Mouse (Mus musculus) spleen, postnatal 10 days (tissue): ENCODE data around the gene Calr4.

Experiments used
- DNase-seq, 2 experiments: peaks; one replicate each; pipeline ENCODE4 v3.0.0; 2021 to 2022; ENCODE audit warnings: low spot score in 2 of 2

Calr4 gene

DNA sequence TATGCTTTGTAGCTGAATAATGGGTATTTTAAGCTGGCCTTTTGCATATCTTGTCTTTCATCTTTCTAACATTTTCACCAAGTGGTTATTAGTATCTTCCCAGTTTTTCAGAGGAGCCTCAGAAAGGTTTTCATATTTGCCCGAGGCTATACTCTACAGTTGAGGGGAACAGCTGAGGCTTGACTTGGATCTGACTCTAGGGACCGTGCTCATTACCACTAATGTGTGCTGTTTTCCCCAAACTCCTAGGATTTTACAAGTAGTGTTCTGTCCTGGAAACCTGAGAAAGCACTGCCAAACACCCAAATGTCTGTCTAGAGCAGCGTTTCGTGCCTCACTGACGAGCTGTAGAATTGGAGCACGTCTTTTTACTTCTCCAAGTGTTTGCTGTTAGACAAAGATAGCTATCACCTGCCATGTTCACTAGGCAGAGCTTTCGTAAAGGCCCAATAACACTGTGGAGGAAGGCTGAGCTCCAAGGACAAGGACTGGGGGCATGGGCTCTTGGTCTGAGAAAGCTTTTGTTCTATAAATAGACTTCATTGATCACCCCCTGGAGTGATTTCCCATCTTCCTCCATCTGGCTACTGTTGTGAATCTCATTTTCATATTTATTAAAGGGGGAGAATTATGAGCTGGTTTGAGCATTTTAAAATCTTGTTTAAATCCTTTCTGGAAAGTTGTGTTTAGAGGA lies 2.0 kb downstream of the Calr4 start:
- DNase-seq: no peak

GRCm38 (mm10) chr4:109238428-109239268 lies 4.4 kb downstream of the Calr4 start:
- DNase-seq: no peak

GRCm38 (mm10) chr4:109241221-109241620 lies 6.9 kb downstream of the Calr4 start:
- DNase-seq: no peak

DNA sequence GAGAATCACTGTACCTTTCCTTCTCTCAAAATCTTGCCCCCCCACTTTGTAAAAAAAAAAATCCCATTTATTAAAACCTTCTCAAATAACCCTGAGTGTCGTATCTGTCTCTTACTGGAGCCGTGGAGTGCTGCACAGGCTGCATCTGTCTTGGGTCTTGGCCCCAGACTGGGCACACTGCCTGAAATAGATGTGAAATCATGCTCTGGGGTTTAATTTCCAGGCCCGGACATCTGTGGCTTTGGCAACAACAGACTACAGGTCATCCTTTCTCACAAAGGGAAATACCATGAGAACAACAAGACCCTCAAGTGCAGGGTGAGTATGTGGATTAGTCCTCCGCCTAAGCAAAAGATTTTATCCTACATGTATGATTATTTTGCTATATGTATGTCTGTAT lies 7.6 kb downstream of the Calr4 start:
- DNase-seq: no peak

DNA sequence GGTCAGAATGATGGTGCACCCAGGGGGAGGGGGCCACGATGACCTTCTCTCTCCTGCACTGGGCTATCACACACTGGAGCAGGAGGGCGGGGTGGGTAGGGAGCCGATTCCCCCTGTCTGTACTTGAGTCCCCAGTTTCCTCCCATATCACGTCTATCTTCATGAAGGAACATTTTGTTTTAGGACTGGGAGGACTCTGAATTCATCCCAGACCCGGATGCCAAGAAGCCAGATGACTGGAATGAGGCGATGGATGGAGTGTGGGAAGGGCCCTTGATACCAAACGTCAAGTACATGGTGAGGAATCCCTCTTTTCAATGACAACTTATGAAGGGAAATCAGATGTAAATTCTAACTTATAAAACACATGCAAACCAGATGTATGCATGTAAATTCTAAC lies 10.2 kb downstream of the Calr4 start:
- DNase-seq: no peak

DNA sequence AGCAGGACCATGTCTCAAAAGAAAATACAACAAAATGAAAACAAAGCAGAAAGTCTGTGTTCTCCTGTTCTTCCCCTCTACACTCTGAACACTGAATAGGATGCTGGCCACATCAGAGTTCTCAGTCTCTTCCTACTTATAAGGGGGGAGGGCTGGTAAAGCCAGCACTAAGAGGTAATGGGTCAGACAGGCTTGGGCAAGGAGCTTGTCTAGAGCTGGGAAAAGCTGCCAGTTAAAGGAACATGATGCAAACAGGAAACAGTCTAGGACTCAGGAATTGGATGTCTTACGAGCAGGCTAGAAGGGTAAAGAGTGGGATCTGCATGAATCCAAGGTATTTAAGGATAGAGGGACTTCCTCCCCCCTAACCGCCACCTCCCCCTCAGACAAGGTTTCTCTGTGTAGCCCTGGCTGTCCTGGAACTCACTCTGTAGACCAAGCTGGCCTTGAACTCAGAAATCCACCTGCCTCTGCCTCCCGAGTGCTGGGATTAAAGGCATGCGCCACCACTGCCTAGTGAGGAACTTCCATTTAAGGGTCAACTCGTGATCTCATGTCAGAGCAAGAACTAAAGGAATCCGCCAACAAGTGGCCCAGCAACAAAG lies 10.8 kb downstream of the Calr4 start:
- DNase-seq: no peak

DNA sequence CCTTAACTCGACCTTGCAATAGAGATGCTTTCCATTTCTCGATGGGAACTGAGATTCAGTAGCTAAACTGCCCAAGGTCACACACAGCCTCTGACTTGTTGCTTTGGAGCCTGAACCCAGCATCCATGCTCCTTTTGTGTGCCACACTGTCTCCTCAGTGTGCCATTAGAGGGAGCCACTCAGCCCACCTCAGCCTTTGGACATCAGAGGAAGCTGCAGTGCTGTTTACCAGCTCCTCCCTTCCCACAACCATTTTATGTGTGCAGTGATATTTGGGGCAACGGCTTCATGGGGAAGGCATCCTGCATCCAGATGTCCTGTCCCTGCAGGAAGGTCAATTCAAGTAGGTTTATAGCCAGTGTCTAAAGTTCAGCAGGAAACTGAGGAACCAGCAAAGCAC lies 17.3 kb downstream of the Calr4 start:
- peak; percentile 18 to 56 for DNase-seq

DNA sequence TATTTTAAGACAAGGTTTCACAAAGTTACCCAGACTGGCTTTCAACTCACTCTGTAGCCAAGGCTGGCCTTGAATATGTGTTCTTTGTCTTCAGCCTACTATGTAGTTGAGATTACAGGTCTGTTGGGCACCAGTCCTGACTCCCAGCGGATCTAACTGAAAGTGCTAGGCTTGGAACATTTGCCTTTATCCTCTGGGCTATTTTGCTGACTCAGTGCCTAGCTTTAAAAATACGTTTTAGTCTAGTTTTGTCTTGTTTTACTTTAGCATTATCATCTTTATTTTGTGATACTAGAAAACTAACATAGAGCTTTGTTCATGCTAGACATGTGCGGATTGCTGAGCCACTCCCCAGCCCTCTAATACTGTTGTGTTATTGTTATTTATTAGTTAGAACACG lies 17.9 kb downstream of the Calr4 start:
- DNase-seq: no peak

- peak in 1 of 2 experiments; percentile 30 for DNase-seq
These were observed 19.4 kb downstream of the Calr4 start for GRCm38 (mm10) chr4:109253664-109254151.

GRCm38 (mm10) chr4:109254511-109254910 lies 20.2 kb downstream of the Calr4 start:
- no peak for DNase-seq

- DNase-seq: no peak
These were observed 21.0 kb downstream of the Calr4 start for GRCm38 (mm10) chr4:109255321-109255720.

- DNase-seq: no peak
These were observed 21.6 kb downstream of the Calr4 start for GRCm38 (mm10) chr4:109255727-109256417.

GRCm38 (mm10) chr4:109256791-109257190 lies 22.5 kb downstream of the Calr4 start:
- DNase-seq: no peak

GRCm38 (mm10) chr4:109257639-109258038 lies 23.4 kb downstream of the Calr4 start:
- no peak for DNase-seq

GRCm38 (mm10) chr4:109262068-109262467 lies 27.8 kb downstream of the Calr4 start:
- no peak for DNase-seq

GRCm38 (mm10) chr4:109266056-109266455 lies 31.8 kb downstream of the Calr4 start:
- no peak for DNase-seq

DNA sequence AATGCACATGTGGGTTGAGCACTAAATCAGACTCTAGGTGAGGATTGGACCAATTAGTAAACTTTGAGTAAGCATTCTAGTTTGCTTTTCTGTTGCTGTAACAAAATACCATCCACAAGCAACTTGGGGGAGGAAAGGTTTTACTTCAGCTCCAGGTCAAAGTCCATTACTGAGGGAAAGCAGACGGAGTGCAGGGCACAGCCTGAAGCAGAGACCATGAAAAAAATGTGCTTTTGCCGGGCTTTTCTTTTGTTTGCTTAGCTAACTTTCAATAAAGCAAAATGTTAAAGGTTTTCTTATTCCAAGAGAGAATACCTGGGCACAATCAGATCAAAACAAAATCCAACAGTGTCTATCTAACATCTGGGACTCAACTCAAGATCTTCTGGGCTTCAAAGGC lies 32.5 kb downstream of the Calr4 start:
- no peak for DNase-seq

DNA sequence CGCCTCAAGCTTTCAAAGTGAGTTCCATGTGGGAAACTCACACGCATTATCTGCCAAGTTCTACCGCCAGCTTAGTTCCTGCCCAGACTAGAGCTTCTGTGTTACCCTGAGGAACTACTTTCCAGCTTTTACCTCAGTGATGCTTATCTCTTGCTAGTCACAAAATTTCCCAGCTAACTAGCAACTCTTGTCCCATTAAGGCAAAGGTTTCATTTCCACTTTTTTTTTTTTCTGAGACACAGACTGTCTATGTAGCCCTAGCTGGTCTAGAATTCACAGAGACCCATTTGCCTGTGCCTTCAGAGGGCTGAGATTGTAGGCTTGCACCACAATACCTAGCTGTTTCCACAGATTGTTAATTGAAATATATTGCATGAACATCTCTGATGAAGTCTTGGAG lies 33.2 kb downstream of the Calr4 start:
- no peak for DNase-seq

DNA sequence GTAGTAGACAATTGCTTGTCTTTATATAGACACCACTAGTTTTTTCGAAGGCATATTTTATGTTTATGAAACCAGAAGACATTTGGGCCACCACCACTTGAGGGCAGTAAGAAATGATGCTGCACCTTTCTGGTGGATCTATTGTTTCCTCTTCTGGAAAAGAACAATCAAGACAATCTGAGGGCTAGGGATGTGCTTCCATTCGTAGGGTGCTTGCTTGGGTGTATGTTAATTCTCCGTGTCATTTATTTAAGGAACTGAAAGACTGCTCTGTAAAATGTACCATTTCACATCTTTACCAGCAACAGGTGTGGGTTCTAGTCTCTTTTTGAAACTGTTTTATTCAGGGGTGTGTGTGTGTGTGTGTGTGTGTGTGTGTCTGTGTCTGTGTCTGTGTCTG lies 34.6 kb downstream of the Calr4 start:
- DNase-seq: no peak

GRCm38 (mm10) chr4:109271803-109272202 lies 37.5 kb downstream of the Calr4 start:
- no peak for DNase-seq

DNA sequence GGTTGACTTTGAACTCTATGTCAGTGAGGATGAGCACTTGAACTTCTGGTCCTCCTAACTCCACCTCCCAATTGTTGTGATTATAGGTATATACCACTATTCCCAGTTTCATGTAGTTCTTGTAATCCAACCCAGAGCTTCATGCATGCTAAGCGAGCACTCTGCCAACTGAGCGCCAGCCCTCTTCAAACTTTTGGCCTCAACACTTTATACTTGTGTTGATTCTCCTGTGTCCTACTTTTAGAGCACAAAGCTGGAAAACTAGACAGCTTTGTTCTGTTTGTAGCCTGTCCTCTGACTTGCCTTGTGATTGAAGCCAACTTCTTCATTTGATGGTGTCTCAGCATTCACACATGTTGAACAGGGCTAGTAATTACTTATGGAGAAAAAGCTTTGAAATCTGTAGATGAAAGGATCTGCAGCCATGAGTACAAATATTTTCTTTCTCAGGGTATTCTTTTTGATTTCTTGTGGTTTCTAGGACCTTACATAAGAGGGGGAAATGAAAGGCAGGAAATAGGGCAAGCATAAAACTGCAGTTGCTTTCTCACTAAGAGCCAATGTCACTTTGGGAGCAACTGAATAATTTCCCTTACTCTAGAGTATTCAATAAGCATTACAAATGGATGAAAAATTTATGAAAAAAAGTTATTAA lies 39.4 kb downstream of the Calr4 start:
- no peak for DNase-seq
